Mouse (Mus musculus) B cell, adult 62 days (primary cell): ENCODE measurements around the gene Rnaseh2a. TPM values are rescaled to one million over a fixed set of nuclear protein-coding genes. Genes with fewer than 3 reads are reported as not detected.

Source experiments
- total RNA-seq: library from RNA; stranded (reverse); gene quantifications from 4 replicates; pipeline ENCODE4 v1.2.4, GENCODE M21; 2023

Rnaseh2a gene
- 24.0 to 35.1 TPM (median 26.0 TPM) in 4 replicates for total RNA-seq

DNA sequence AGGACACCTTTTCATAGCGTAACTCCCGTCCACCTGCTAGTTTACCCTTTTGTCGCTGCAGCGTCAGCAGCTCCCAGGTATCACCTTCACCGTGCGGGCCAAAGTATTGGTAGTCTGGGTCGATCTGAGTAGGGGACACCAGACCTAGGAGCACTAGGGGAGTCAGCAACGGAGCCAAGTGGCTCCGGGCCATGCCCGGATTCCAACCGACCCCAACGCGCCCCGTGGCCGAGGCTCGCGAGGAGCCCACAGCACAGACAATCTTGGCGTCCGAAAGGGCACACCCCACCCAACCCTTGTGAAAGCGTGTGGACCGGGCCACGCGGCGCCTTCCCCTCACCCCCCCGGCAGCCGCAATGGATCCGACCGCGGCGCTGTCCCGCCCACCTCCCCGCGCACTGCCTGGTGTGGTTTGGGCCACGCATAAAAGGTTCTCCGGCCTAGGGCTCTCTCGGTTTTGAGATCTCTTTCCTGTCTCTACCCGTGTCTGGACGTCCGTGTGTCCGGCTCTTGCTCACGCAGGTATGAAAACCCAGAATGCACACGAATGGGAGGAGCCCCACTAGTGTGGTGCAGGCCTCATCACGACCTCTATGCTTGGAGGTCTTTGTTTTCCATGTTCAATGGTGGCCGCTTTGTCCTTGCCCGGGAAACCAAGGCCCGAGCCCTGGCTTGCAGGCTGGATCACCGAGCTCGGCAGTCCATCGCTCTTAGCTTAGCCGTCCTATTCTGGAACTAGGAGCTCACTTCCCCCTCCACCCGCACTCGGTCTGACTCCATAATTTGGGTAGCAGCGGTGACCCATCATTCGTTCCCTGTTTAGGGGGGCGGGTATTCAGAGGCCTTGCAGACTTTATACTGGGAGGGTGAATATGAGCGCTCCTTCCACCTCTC is at the start of gene Rnaseh2a, which contains the start of the genes Gm49661 and Prdx2:
Gene Rnaseh2a, minus strand, starts transcription at position 527 of the 894 bp plus-strand sequence.
Gene Gm49661, minus strand, starts transcription at position 193 of the 894 bp plus-strand sequence.
Gene Prdx2, plus strand, starts transcription at position 347 of the 894 bp plus-strand sequence.

DNA sequence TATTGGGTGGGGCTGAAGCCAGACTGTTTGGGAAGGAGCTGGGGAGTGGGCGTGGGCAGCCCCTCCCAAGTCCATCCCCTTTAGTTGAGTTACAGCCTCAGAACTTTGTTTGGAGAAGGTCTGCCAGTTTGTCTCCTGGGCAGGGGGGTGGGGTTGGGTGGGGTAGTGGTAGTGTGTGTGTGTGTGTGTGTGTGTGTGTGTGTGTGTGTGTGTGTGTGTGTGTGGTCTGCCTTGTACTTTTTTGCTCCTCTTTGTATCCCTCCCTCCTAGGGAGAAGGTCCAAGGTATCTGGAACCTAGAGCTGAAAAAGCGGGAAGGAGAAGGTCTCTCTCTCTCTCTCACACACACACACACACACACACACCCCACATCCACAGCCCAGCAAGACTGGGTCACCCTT is 44.9 kb upstream of the Rnaseh2a start, which contains the start of gene Best2:
Gene Best2, minus strand, starts transcription at position 101 of the 400 bp plus-strand sequence.

DNA sequence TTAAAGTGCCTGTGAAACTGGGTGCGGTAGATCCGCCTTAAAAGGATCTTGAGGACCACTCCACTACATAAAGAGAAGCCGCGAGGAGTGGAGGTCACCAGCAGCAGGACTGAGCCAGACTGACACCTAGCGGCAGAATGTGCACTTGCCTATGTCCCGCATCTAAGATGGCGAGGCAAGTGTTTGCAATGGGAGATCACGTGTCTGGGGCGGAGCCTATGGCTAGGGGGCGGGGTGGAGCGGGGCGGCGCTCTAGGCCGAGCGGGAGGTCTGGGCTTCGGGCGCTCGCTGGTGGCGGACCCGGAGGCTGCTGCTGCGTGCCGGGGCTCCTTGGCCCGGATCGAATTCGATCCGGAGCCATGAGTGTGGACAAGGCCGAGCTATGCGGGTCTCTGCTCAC is 20.8 kb upstream of the Rnaseh2a start, which contains the start of gene Hook2:
Gene Hook2, plus strand, starts transcription at position 255 of the 400 bp plus-strand sequence.

GRCm38 (mm10) chr8:84978248-84978940 is 8.8 kb upstream of the Rnaseh2a start, which contains the start of gene Junb:
Junb (minus strand) TSS chr8:84978718.

GRCm38 (mm10) chr8:84946528-84947240 is 22.9 kb downstream of the Rnaseh2a start, which contains the start of gene Rtbdn:
Rtbdn (plus strand) TSS chr8:84946991.

GRCm38 (mm10) chr8:84936962-84937546 is 32.5 kb downstream of the Rnaseh2a start, which contains the start of gene Mast1:
Mast1 (minus strand) TSS chr8:84937359.

GRCm38 (mm10) chr8:84908421-84909161 is 61.0 kb downstream of the Rnaseh2a start, which contains the start of gene Dnase2a:
Dnase2a (plus strand) TSS chr8:84908560.

Other genes starting within 250 kb of the Rnaseh2a start
- 0.85 TPM in 1 of 4 replicates, not detected in the others for gene G430095P16Rik, start 246.8 kb downstream of the Rnaseh2a start, total RNA-seq
- 0.97 to 3.7 TPM (median 2.8 TPM) in 4 replicates for gene Nfix, start 169.4 kb downstream of the Rnaseh2a start, total RNA-seq
- 1.4 to 2.6 TPM (median 2.4 TPM) in 4 replicates for gene Dand5, start 146.9 kb downstream of the Rnaseh2a start, total RNA-seq
- 10.7 to 13.2 TPM (median 12.1 TPM) in 4 replicates for gene Gadd45gip1, start 138.2 kb downstream of the Rnaseh2a start, total RNA-seq
- 53.8 to 68.0 TPM (median 60.0 TPM) in 4 replicates for gene Rad23a, start 129.1 kb downstream of the Rnaseh2a start, total RNA-seq
- 520 to 585 TPM (median 529 TPM) in 4 replicates for gene Calr, start 122.8 kb downstream of the Rnaseh2a start, total RNA-seq
- gene Farsa, start 112.8 kb downstream of the Rnaseh2a start, total RNA-seq, result 60.9 to 68.8 TPM (median 65.9 TPM) in 4 replicates
- gene Syce2, start 97.7 kb downstream of the Rnaseh2a start, total RNA-seq, result 5.7 to 9.3 TPM (median 8.5 TPM) in 4 replicates
- 19.0 to 33.9 TPM (median 24.8 TPM) in 4 replicates for gene Gcdh, start 75.8 kb downstream of the Rnaseh2a start, total RNA-seq
- gene Klf1, start 67.8 kb downstream of the Rnaseh2a start, total RNA-seq, result 0.39 TPM in 1 of 4 replicates, not detected in the others
- 56.5 to 67.9 TPM (median 65.7 TPM) in 4 replicates for gene Dnase2a, start 61.2 kb downstream of the Rnaseh2a start, total RNA-seq
- 0.18 to 0.44 TPM (median 0.31 TPM) in 4 replicates for gene Mast1, start 32.4 kb downstream of the Rnaseh2a start, total RNA-seq
- gene Rtbdn, start 22.8 kb downstream of the Rnaseh2a start, total RNA-seq, result not detected in 4 replicates
- gene Gm49661, start 334 bp downstream of the Rnaseh2a start, total RNA-seq, result 3.3 TPM in 1 of 4 replicates, not detected in the others
- 55.0 to 57.2 TPM (median 55.6 TPM) in 4 replicates for gene Prdx2, start 180 bp downstream of the Rnaseh2a start, total RNA-seq
- 1,593 to 1,983 TPM (median 1,752 TPM) in 4 replicates for gene Junb, start 9.0 kb upstream of the Rnaseh2a start, total RNA-seq
- gene Hook2, start 20.8 kb upstream of the Rnaseh2a start, total RNA-seq, result 6.7 to 9.1 TPM (median 8.3 TPM) in 4 replicates
- not detected in 4 replicates for gene Best2, start 44.8 kb upstream of the Rnaseh2a start, total RNA-seq
- gene Asna1, start 55.5 kb upstream of the Rnaseh2a start, total RNA-seq, result 80.7 to 99.0 TPM (median 92.9 TPM) in 4 replicates
- gene Trir, start 57.1 kb upstream of the Rnaseh2a start, total RNA-seq, result 194 to 214 TPM (median 210 TPM) in 4 replicates
- 44.5 to 50.5 TPM (median 46.9 TPM) in 4 replicates for gene Tnpo2, start 67.1 kb upstream of the Rnaseh2a start, total RNA-seq
- 12.9 to 16.5 TPM (median 14.4 TPM) in 4 replicates for gene Fbxw9, start 90.3 kb upstream of the Rnaseh2a start, total RNA-seq
- gene Gm5741, start 98.2 kb upstream of the Rnaseh2a start, total RNA-seq, result not detected in 4 replicates
- 123 to 148 TPM (median 135 TPM) in 4 replicates for gene Dhps, start 102.0 kb upstream of the Rnaseh2a start, total RNA-seq
- gene Wdr83os, start 111.0 kb upstream of the Rnaseh2a start, total RNA-seq, result 43.4 to 52.3 TPM (median 47.1 TPM) in 4 replicates
- gene Wdr83, start 111.5 kb upstream of the Rnaseh2a start, total RNA-seq, result 11.1 to 22.3 TPM (median 15.6 TPM) in 4 replicates
- 152 to 159 TPM (median 155 TPM) in 4 replicates for gene Man2b1, start 113.5 kb upstream of the Rnaseh2a start, total RNA-seq
- not detected in 4 replicates for gene Zfp791, start 153.3 kb upstream of the Rnaseh2a start, total RNA-seq
- not detected in 4 replicates for gene Cks1brt, start 182.2 kb upstream of the Rnaseh2a start, total RNA-seq